Mouse (Mus musculus) activated CD4-positive, CD25-positive, alpha-beta regulatory T cell, adult 4 months (primary cell): ENCODE measurements around the gene Neurl3. TPM values are rescaled to one million over a fixed set of nuclear protein-coding genes. Genes with fewer than 3 reads are reported as not detected.

Experiments
- ATAC-seq: one replicate; pipeline ENCODE4 v1.8.0; 2017
- polyA plus RNA-seq, 2 experiments: library from polyadenylated mRNA; unstranded; fragments of 100-300 nt; shearing (Covaris generic); gene quantifications; one replicate each; pipeline ENCODE4 v1.2.1; 2017

The Neurl3 gene
- polyA plus RNA-seq, result 10 to 100 TPM; 62.2 to 87.1 TPM

GRCm38 (mm10) chr1:36274455-36274854 lies at the start of gene Neurl3:
Gene Neurl3, minus strand, starts transcription at chr1:36274679.
- ATAC-seq, result peak; percentile 11

- no peak for ATAC-seq
Measured at GRCm38 (mm10) chr1:36323746-36324448, 49.4 kb upstream of the Neurl3 start.

GRCm38 (mm10) chr1:36323076-36323475 lies 48.6 kb upstream of the Neurl3 start:
- ATAC-seq, result no peak

- ATAC-seq, result peak; percentile 25
Measured at GRCm38 (mm10) chr1:36321829-36322573, 47.5 kb upstream of the Neurl3 start.

GRCm38 (mm10) chr1:36321164-36321563 lies 46.7 kb upstream of the Neurl3 start:
- no peak for ATAC-seq

GRCm38 (mm10) chr1:36315776-36316100 lies 41.3 kb upstream of the Neurl3 start:
- ATAC-seq, result no peak

GRCm38 (mm10) chr1:36314959-36315775 lies 40.7 kb upstream of the Neurl3 start:
- ATAC-seq, result no peak

GRCm38 (mm10) chr1:36309498-36309901 lies 35.0 kb upstream of the Neurl3 start:
- peak; percentile 52 for ATAC-seq

GRCm38 (mm10) chr1:36308966-36309475 lies 34.5 kb upstream of the Neurl3 start:
- no peak for ATAC-seq

- ATAC-seq, result no peak
Measured at GRCm38 (mm10) chr1:36308451-36308901, 34.0 kb upstream of the Neurl3 start.

- ATAC-seq, result peak; percentile 75
Measured at GRCm38 (mm10) chr1:36307495-36308280, 33.2 kb upstream of the Neurl3 start, which contains the start of gene Arid5a. Gene Arid5a, plus strand, starts transcription at chr1:36307733.

GRCm38 (mm10) chr1:36307121-36307494 lies 32.6 kb upstream of the Neurl3 start:
- ATAC-seq, result no peak

- ATAC-seq, result no peak
Measured at GRCm38 (mm10) chr1:36306120-36306519, 31.6 kb upstream of the Neurl3 start.

- ATAC-seq, result no peak
Measured at GRCm38 (mm10) chr1:36304764-36305163, 30.3 kb upstream of the Neurl3 start.

GRCm38 (mm10) chr1:36303381-36304320 lies 29.2 kb upstream of the Neurl3 start:
- ATAC-seq, result no peak

- ATAC-seq, result no peak
Measured at GRCm38 (mm10) chr1:36302957-36303356, 28.5 kb upstream of the Neurl3 start.

- no peak for ATAC-seq
Measured at GRCm38 (mm10) chr1:36302273-36302672, 27.8 kb upstream of the Neurl3 start.

GRCm38 (mm10) chr1:36300486-36300885 lies 26.0 kb upstream of the Neurl3 start:
- ATAC-seq, result no peak

- no peak for ATAC-seq
Measured at GRCm38 (mm10) chr1:36299676-36300075, 25.2 kb upstream of the Neurl3 start.

GRCm38 (mm10) chr1:36299126-36299525 lies 24.6 kb upstream of the Neurl3 start:
- no peak for ATAC-seq

- ATAC-seq, result no peak
Measured at GRCm38 (mm10) chr1:36298107-36298506, 23.6 kb upstream of the Neurl3 start.
